Mouse (Mus musculus) right cerebral cortex, postnatal 4 days (tissue): ENCODE results near the gene Knstrn.
A peak's percentile ranks its signal among the peaks of the same experiment; 100 is the strongest.

Source experiments
- DNase-seq: peaks from one replicate; pipeline ENCODE4 v3.0.0-alpha.2; 2022

The Knstrn gene

DNA sequence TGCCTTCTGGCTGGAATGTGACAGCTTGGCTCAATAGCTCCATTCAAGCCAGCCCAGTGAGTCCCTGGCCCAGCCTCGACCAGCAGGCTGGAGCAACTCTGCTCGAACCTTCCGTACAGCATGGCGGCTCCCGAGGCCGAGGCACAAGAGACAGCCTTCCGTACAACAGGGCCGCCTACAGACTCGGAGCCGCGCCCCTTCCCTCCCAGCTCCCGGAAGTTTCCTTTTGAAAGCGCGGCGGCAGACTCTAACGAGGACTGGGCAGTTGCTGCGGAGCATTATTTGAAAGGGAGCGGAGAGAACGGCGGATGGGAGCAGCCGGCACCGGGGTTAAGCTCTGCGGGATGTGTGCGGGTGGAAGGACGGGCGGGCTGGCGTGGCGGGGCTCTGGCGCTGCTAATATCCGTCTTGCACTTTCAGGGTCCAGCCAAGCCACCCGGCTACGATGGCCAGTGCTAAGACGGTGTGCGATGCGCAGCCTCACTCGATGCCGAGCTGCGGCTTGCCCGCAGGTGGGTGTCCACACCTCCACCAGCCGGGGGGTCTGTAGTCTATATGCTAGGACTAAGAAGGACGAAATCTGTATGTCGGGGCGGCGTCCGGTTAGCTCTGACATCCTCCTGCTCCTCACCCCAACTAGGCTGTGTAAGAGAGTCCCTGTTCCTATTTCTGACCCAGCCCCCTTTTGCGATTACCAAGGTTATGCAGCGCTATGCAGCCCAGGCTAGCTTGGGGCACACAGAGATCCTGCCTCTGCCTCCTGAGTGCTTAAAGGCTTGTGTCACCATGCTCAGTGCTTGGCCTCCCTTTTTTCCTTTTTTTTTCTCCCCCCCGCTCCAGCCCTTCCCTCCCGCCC, at the start of gene Knstrn:
Gene Knstrn, plus strand, starts transcription at position 23 of the 856 bp plus-strand sequence.
- DNase-seq: peak; percentile 80

DNA sequence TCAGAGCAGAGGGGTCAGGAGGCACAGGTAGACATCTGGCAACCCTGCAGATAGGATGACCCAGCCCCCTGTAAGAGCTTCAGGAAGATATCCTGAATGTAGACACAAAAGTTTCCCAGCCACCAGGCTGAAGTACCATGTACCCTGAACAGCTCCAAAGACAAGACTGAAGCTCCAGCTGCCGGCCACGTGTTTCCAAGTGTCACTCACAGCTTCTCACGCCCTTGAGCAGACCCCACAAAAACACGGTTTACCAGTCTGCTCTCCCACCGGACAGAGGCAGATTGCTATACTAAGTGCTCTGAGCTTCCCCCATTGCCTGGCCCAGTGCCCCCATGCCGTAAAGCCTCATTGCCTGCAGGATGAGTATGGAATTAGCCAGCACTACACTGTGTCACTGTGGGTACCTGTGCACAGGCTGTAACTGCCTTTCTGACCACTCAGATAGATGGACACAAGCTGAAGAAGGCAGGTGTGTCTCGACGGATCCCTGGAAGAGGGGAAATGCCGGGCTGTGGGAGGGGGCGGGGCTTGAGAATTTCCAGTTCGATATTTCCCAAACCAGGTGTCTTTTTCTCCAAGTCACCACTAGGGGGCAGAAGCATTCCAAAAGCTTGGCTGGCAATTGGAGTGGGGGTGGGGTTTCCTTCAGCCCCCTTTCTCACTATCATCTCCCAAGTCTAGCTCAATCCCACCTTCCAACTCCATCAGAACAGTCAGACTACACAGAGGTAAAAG, 49.5 kb upstream of the Knstrn start:
- peak; percentile 52 for DNase-seq

DNA sequence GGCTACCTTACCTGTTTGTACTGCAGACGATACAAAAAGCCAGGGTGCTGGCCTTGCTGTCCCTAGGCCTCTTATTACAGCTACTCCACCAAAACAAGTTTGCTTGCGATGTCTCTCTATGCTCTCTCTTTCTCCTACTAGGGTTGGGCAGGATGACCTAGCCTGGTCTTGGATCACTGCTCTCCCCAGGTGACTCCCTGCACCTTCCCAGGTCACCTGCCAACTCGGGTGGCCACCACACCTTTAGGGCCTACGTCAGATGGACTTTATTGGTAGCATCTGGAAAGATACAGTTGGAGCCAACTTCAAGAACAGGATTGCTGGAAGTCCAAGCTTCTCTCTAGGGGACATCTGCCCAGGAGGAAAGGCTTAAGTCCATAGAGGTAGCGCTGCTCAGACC, 48.9 kb upstream of the Knstrn start:
- no peak for DNase-seq

DNA sequence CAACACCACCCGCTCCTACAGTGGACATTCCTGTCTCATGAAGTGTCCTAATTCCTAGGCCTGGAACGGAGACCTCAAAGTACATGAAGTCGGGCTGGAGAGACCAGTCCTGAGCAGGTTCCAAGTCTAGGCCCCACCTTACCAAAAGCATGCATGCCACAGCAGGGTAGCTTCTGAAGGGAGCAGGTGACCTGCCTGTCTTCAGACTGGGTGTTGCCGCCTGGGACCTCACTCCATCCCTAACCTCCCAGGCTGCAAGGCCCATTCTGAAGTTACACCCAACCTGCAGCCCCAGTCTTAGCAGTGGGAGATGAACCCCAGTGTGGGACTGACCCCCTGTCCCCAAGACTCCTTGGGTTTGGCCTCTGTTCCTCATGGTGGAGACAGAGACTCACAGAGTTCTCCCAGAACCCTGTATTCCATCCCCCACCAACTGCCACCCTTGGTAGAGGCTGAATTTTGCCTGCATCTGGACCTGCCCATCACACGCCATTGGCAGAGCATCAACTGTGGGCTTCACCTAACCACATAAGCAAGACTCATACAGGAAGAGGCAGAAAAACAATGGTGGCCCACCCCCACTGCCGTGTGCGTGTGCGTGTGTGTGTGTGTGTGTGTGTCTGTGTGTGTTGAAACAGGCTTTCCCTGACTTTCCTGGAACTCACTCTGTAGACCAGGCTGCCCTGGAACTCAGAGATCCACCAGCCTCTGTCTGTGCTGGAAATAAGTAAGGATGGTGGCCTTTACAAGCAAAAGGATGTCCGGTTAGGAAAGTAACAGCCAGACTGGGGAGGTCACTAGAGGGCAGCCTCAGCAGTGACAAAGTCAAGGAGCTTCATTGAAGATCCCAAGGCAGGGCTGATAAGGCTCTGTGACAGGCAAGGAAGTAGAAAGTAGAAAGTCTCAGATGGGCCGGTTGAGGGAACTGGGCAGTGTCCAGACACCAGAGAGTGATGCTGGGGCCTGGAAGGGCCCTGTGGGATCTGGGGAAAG, 47.5 kb upstream of the Knstrn start:
- DNase-seq: no peak

DNA sequence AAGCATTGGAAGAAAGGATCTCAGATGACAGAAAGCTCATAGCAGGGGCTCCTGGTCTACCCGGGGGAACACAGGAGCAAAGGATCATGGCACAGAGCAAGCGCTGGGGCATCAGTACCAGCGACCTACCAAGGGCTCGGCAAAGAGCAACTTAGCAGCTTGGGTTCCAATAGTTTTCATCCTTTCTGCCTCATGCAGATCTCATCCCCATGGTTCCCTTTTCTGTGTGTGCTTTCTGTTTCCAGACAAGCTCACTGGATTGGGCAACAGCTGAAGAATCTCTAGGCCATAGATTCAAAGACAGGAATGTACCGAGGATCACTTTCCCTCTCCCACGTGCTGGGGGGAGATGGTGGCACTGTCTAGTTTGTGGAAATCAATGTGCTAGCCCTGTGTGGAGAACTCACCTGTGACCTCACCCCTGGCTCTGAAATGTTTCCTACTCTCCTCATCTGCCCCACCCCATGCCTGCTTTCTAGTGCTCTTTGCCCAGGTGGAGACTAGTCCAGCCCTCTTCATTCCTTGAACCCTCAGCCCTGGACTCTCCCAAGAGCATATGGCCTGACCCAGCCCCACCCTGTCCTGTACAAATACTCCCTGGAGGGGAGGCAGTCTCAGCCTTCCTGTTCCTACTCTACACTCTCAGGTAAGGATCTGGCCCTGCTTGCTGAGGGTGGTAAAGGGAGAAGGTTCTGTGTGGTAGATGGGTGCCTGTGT, 41.5 kb upstream of the Knstrn start, which contains the start of gene Phgr1:
Gene Phgr1, plus strand, starts transcription at position 612 of the 717 bp plus-strand sequence.
- DNase-seq: no peak

DNA sequence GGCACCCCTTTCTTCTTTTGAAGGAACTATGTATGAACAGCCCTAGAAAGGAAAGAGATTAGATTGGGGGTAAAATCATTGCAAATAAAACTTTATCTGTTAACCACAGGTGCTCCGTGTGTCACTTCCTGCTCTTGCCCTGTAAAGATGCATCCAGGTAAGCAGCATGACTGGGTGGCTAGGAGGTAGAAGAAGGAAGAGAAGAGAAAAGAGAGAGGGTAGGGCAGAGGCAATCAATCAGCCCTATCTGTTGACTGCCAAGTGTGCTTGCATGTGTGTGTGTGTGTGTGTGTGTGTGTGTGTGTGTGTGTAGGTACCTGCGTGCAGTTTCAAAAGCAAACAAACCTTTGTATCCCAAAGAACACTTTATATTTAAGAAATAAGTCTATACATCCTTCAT, 39.3 kb upstream of the Knstrn start:
- no peak for DNase-seq

DNA sequence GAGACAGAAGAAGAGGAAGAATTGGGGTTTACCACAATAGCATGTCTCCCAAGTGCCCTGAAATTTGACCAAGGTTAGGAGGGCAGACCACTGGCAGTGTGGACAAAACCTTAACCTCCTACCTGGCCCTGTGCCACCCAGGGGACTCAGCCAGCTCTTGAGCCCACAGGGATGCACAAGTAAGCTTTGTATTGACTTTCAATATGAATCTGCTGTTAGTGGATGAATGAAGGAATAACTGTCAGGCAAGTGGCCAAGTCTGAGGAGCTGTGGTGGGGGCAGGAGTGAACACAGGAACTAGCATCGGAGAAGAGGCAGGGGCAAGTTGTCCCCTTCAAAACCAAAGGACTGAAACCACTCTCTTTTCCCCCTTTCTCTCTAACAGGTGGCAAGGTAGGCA, 38.4 kb upstream of the Knstrn start:
- no peak for DNase-seq

DNA sequence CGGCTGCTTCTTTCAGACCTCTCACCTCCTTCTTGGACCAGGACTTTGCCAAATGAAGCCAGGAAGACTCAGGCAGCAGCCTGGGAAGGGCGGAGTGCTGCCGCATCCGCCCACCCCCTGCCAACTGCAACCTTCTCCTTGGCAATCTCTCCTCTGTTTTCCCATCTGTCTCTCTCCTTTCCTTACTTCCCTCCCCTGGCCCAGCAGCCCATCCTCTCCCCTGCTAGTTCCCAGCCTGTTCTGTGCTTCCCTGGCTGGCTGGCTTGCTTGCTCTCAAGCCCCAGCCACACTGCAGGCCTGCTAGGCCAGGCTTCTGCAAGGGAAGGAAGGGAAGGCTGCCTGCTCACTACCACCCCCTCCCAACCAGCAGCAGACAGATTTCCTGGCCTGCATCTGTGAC, 38.0 kb upstream of the Knstrn start:
- no peak for DNase-seq

DNA sequence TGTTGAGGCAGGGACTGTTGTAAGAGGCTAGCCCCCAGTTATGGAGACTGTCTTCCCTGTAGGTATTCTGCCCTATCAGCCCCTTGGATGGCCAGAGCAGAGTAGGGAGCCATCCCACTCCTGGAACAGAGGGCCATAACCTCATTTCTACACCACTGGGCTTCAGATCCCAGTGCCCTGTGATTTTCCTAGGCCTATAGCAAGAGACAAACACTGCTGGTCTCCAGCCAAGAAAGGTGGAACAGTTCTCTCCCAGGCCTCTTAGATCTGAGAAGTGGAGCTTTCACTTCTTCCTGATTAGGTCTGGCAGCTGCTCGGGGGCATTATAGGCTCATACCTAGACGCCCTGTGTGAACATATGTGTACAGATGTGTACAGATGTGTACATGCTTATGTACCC, 37.5 kb upstream of the Knstrn start:
- DNase-seq: no peak

DNA sequence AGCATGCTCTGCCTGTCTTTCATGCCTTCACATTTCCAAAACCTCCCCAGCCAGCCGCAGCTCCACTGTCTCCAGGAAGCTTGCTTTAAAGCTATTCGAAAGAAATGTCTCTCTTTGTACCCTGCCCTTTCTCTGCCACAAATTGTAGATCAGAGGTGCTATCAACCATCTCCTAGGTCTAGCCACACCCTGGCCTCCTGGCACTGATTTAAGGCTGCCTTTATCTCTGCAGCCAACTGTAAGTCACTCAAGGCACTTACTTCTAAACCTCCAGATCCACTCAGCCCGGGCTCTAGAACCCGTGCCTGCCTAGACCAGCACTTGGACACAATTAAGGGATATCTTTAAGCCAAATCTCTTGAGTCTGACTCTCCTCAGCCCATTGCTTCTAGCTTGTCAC, 35.4 kb upstream of the Knstrn start:
- DNase-seq: no peak

DNA sequence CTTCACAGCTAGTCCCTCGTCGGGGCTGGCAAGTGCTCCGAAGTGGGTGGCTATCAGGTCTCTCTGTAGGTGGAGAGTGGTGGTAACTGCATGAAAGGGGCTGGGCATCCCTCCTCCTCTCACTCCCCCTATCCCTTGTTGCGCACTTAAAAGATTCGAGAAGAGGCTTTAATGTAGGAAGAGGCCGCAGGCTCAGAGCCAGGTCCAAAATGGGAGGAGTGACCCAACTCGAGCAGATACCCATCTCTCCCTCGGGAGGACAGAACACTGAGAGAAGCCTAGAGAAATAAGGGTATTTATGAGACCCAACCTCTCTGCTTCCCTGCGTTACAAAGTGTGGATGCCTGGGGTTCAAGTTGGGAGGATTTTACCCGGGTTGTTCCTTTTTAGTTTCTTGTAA, 34.7 kb upstream of the Knstrn start:
- no peak for DNase-seq

DNA sequence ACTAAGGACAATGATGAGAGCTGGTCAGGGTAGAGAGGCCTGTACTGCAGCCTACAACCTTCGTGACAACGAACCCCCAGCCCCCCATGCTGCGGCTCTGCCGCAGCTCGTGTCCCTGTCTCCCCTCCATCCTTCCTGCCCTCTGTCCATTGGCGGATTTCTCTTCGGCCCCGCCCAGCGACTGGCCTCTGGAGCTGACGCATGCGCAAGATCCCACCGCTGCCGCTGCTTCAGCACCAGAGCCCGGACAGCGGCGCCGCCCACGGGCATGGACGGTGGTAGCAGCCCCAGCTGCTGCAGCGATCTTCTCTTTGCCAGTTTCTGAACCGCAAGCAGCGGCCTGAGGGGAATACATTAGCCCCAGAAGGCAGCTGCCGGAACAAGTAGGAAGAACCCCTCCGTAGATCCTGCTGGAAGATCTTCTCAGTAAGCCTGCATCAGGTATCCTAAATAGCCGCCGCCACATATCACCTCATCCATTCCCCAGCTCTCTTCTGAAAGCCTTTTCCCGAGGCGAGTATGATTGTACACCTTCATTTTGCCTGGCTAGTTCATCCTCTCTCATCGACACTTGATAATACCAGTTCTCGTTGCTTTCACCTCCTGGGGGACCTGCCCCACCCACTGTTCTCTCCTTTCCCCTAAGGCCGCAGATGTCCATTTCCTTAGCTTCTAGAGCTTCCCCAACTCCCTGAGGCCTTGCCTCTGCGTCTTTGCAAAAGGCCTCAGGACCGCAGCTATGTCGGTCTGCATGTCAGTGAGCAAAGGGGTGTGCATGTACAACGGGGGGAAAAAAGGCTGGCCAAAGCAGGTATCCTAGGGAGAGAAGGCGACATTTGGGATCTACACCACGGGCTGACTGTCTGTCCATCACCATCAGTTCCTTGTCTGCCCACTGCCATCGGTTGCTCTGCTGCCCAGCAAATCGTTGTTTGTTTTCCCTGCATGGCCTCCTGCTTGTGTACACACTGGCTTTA, 34.0 kb upstream of the Knstrn start, which contains the start of gene Disp2:
Gene Disp2, plus strand, starts transcription at position 216 of the 977 bp plus-strand sequence.
- peak; percentile 93 for DNase-seq

DNA sequence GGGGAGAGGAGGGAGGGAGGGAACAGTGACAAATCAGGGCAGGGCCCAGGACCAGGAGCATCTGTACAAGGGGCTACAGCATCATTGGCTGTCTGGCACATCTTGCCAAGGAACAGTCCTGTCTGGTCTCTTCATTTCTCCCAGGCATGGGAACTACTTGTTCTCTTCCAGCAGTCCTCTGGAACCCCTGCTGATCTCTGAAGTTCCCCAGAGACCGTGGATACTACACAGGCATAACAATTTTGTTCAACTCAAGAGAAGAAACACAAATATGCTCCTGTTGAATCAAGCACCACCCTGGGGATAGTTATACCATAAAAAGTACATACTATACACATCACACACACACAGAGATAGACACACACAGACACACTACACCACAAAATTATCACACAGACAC, 32.7 kb upstream of the Knstrn start:
- DNase-seq: no peak

DNA sequence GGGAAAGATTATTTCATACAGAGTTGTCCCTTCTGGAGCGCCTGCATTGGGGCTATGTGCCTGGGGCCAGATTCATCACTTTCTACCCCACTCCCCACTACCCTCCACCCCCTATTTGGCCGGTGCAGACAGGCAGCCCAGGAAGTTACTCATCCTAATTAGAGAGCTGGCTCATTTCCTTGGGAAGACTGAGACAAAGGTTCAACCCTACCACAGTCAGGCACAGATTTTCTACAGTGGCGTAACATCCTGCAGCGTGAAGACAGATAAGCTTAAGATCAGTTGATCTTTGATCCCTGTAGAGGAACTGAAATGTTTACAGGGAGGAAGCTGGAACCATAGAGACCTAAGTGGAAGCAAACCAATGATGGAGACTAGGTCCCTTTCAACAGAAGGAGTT, 31.5 kb upstream of the Knstrn start:
- no peak for DNase-seq

DNA sequence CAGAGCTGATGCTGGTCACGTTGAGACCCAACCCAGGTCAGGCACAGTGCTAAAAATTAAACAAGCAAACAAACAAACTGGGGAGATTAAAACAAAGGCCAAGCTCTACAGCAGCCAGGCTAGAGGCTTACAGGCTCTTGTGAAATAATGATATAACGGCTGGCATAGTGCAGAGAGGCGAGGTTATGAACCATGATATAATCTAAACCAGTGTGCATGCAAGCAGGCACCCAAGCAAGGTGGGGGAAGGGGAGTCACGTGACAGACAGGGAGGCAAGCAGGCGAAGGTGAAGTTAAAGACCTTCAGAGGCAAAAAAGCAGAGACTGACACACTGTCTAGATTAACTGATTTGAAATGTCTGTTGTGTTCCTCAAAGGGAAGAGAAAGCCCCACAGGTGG, 30.7 kb upstream of the Knstrn start:
- no peak for DNase-seq

DNA sequence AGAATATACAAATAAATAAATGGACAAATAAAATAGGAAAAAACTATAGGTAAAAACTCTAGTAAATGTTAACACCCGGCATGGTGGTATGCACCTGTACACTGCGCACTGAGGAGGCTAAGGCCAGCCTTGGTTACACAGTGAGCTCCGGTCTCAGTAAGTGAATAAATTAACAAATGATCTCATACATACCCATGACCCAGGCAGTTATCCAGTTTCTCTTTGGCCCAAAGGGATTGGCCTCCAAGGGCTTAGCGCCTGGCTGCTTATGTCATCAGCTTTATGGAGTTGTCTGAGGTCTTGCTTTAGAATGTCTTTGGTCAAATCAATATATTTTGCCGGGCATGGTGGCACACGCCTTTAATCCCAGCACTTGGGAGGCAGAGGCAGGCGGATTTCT, 30.1 kb upstream of the Knstrn start:
- DNase-seq: no peak

DNA sequence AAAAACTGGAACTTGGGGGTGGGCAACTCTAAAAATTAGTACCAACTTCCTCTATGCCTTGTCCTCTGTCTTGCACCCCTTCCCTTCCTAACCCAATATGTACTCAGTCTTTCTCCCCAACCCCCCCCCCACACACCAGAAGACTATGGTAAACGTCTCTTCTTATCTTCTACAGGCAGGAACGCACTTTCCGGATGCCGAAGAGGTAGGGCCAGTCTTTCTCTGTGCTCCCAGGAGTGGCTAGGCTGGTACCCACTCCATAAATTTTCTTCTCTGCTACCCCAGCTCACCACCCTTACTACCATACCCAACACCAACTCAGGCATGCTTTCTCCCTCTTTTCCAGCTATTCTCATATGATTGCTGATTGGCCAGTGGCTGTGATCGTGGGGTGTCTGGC, 27.3 kb upstream of the Knstrn start:
- no peak for DNase-seq

DNA sequence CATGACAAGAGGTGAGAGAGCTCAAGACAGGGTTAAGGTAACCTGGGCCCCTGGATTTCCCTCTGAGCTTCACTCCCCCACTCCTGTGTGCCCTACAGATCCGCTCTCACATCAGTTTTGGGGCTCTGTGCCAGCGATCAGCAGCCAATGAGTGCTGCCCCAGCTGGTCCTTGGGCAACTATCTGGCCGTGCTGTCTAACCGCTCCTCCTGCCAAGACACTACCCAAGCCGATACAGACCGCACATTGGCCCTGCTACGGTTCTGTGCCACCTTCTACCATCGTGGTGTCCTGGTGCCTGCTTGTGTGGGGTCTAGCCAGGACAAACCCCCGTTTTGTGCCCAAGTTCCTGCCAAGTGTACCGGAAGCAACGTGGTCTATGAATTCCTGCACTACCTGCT, 24.3 kb upstream of the Knstrn start:
- DNase-seq: no peak

DNA sequence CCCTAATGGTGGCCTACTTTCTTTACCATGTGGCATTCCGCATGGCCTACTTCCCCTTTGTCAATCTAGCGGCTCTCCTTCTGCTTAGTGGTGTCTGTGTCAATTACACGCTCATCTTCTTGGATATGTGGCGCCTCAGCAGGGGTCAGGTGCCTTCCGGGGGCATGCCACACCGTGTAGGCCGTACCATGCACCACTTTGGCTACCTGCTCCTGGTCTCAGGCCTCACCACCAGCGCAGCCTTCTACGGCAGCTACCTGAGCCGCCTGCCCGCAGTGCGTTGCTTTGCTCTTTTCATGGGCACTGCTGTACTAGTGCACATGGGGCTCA, 23.6 kb upstream of the Knstrn start:
- DNase-seq: no peak

DNA sequence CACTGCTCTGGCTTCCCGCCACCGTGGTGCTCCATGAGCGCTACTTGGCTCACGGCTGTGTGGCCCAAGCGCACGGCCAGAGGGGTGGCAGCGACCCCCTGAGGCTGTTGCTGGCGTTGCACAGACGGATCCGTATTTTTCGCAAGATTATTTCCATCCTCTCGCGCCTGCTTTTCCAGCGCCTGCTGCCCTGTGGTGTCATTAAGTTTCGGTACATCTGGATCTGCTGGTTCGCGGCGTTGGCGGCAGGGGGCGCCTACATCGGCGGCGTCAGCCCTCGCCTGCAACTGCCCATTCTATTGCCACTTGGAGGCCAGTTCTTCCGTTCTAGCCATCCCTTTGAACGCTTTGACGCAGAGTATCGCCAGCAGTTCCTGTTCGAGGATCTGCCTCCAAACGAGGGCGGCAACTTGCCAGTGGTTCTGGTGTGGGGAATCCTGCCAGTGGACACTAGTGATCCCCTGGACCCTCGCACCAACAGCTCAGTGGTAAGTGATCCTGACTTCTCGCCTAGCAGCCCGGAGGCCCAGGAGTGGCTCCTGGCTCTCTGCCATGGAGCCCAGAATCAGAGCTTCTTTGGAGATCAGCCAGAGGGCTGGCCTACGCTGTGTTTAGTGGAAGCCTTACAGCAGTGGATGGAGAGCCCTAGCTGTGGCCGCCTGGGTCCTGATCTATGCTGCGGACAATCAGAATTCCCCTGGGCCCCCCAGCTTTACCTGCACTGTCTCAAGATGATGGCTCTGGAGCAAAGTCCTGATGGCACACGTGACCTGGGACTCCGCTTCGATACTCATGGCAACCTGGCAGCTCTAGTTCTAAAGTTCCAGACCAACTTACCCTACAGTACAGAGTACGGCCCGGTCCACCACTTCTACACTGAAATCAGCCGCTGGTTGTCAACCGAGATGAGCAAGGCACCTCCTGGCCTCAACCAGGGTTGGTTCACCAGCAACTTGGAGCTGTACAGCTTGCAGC, 23.0 kb upstream of the Knstrn start:
- peak; percentile 68 for DNase-seq
